Mouse (Mus musculus) liver, embryonic 12.5 days (tissue): ENCODE data around the gene Serpinb6b. TPM values are rescaled to one million over a fixed set of nuclear protein-coding genes. Genes with fewer than 3 reads are reported as not detected.
"Not testable (repeated sequence)": the region's sequence is repeated elsewhere in the genome, so short reads cannot be mapped to it uniquely, and the experiment has no call there.

Experiments
- ATAC-seq: fragments of 200-750 bp; cut with Nextera tagmentation; 2 replicates; pipeline ENCODE4 v1.8.0; 2017; ENCODE audit warnings: moderate number of reproducible peaks, mild to moderate bottlenecking, moderate library complexity
- H3K27ac ChIP-seq: fragments of 300-500 bp; sonication (generic); 2 replicates; pipeline ENCODE4 v1.5.1; 2016; ENCODE audit warnings: mild to moderate bottlenecking
- H3K27me3 ChIP-seq: fragments of 300-500 bp; sonication (generic); replicated peaks from 2 replicates; pipeline ENCODE4 v1.6.1; 2016; ENCODE audit warnings: mild to moderate bottlenecking, moderate library complexity
- H3K36me3 ChIP-seq: fragments of 300-500 bp; sonication (generic); 2 replicates; pipeline ENCODE4 v1.6.1; 2016; ENCODE audit warnings: mild to moderate bottlenecking, moderate library complexity
- H3K4me1 ChIP-seq: fragments of 300-500 bp; sonication (generic); 2 replicates; pipeline ENCODE4 v1.6.1; 2016
- H3K4me2 ChIP-seq: fragments of 300-500 bp; sonication (generic); 2 replicates; pipeline ENCODE4 v1.6.1; 2016; ENCODE audit warnings: mild to moderate bottlenecking, moderate library complexity
- H3K4me3 ChIP-seq: fragments of 300-500 bp; sonication (generic); 2 replicates; pipeline ENCODE4 v1.5.1; 2016; ENCODE audit warnings: mild to moderate bottlenecking, moderate library complexity
- H3K9ac ChIP-seq: fragments of 300-500 bp; sonication (generic); 2 replicates; pipeline ENCODE4 v1.6.1; 2016; ENCODE audit warnings: mild to moderate bottlenecking, moderate library complexity
- H3K9me3 ChIP-seq: fragments of 300-500 bp; sonication (generic); replicated peaks from 2 replicates; pipeline ENCODE4 v1.6.1; 2016; ENCODE audit warnings: mild to moderate bottlenecking, moderate library complexity
- WGBS: fragments of 180-500 bp; shearing (Covaris S2); methylation state at CpG from one replicate; pipeline ENCODE4 v1.1.7; 2016; ENCODE audit not compliant: insufficient replicate concordance; 5-methylcytosine and 5-hydroxymethylcytosine counted together
- polyA plus RNA-seq: library from polyadenylated mRNA; unstranded; fragments of >200 nt; fragmentation: Nextera tagmentation; extraction: Ambion mirVana; gene quantifications from 2 replicates; pipeline ENCODE4 v1.2.1, GENCODE M21; 2016

Gene Serpinb6b
- 4.2 and 5.2 TPM in 2 replicates for polyA plus RNA-seq

DNA sequence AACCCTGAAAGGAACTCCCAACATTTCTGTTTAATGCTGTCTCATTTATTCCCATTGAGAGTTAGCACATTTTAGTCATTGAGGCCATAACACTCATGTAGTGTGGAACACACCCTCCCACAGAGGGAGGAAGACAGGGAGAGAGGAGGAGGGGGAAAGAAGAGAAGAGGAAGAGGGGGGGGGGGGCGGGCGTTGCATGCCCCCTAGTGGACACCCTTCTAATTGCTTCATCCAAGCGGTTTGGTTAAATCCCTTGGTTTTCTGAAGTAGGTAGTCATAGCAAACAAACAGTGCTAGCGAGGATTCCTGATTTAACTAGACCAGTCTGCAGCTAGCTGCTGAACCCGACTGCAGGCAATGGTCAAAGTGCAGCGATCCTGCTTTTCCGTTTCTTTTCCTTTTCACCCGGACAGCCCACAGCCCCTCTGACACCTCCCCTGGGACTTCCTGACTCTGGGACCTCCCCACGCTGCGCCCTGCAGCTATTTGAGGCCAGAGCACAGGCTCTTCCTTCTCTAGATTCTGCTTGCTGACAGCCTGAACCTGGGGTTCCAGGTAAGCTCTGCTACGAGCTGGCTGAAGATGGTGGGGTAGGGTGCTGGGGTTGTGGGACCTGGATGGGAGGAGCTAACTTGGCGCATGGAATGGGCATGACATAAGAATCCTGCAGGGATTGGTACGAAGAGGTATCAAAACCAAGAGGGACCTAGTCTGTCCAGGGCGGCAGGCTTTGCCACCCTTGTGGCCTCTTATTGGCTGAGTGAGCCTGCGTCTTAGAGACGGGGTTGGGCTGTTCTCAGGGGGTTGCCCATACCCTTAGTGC is at the start of gene Serpinb6b:
TSS of gene Serpinb6b (plus strand) at position 221 of the 823 bp plus-strand sequence.
- H3K27ac ChIP-seq = peak within 1 kb of the TSS; percentile 77
- no peaks in the 10 kb centered on the region for H3K9me3 ChIP-seq
- peaks cover 62% of the 10 kb centered on the region for H3K4me1 ChIP-seq
- peak within 1 kb of the TSS; percentile 48 for H3K4me3 ChIP-seq
- H3K36me3 ChIP-seq = no peaks in the 10 kb centered on the region
- ATAC-seq = peak; percentile 17; the same call in 1 of the 2 replicates
- no peaks in the 10 kb centered on the region for H3K27me3 ChIP-seq
- H3K4me2 ChIP-seq = peak within 1 kb of the TSS; percentile 75
- H3K9ac ChIP-seq = peak within 1 kb of the TSS; percentile 67
- 17% methylated on average over 16 of the region's 16 CpGs for WGBS

DNA sequence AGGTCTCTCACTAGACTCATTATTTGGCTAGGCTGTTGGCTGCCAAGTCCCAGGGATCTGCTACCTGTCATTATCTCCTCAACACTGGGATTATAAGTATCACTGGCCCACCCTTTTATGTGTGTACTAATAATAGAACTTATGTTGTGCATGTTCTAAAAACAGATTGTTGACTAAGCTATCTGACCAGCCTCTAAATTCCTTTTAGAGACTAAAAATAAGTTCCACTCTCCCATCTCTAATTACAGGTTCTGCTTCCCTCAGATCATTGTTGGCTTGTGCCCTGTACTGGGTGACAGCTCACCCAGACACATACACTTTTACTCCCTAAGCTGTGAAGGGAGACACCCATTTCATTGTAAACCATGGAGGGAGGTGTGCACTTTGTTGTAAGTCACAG is 42.4 kb upstream of the Serpinb6b start:
- no peak for ATAC-seq

DNA sequence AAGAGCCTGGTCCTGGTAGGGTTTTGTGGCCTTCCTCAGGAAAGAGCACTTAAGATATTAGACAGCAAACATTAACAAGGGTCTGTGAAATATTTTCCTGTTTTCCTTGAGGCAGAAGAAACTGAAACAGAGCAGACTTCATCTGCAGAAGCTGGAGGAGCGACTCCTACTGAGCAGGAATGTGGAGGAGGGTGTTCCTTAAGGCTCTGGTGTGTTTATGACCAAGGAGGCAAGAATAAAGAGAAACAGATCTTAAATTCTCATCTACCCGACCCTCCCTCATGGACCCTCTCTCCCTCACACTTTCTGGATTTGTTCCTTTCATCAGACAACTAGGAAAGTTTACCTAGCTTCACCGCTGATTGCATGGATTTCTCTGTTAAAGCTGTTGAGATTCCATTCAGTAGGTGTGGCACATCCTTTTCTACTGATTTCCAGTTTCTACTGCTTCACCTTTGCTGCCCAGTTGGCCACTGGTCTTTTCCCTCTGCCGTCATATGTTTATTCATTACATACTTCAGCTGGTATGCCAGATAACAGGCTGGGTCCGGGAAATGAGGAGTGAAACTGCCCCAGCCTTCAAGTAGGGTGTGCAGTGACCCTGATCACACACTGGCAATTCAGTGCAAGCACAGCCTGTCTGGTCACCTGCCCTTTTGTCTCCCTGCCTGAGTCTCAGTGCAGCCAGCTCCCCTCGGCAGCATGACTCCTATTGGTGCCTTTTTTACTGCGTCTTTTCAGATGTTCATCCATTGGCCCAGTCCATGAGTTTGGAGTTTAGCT is 40.2 kb upstream of the Serpinb6b start:
- Histone ChIP-seq H3K27ac (no peak overlapping the region), H3K4me2 (no peak overlapping the region)
- no peak for ATAC-seq

More for the DNA sequence above, 42.4 kb upstream of the Serpinb6b start:
- Histone ChIP-seq H3K27ac (no peak overlapping the region), H3K4me3 (no peak overlapping the region), H3K9ac (no peak overlapping the region), H3K4me1 (peaks cover 6% of the 10 kb centered on the region; the same call in 1 of the 2 replicates), H3K9me3 (no peaks in the 10 kb centered on the region), H3K36me3 (no peaks in the 10 kb centered on the region), H3K4me2 (no peak overlapping the region), H3K27me3 (no peaks in the 10 kb centered on the region)

GRCm38 (mm10) chr13:32926661-32927060 is 38.3 kb upstream of the Serpinb6b start:
- ATAC-seq = no peak

More for the DNA sequence above, 40.2 kb upstream of the Serpinb6b start:
- Histone ChIP-seq H3K9ac (no peak overlapping the region), H3K9me3 (no peaks in the 10 kb centered on the region), H3K36me3 (no peaks in the 10 kb centered on the region), H3K27me3 (no peaks in the 10 kb centered on the region), H3K4me3 (no peak overlapping the region), H3K4me1 (peaks cover 6% of the 10 kb centered on the region; the same call in 1 of the 2 replicates)
- WGBS = 47% methylated on average over 7 of the region's 7 CpGs

GRCm38 (mm10) chr13:32927241-32927640 is 37.8 kb upstream of the Serpinb6b start:
- Histone ChIP-seq H3K4me1 (peaks cover 6% of the 10 kb centered on the region; the same call in 1 of the 2 replicates), H3K4me2 (no peak overlapping the region), H3K9ac (no peak overlapping the region), H3K36me3 (no peaks in the 10 kb centered on the region), H3K9me3 (no peaks in the 10 kb centered on the region), H3K4me3 (no peak overlapping the region), H3K27ac (no peak overlapping the region), H3K27me3 (no peaks in the 10 kb centered on the region)
- WGBS = 63% methylated on average over 1 of the region's 1 CpGs
- ATAC-seq = no peak

More at GRCm38 (mm10) chr13:32926661-32927060, 38.3 kb upstream of the Serpinb6b start:
- H3K4me1 ChIP-seq = peaks cover 6% of the 10 kb centered on the region; the same call in 1 of the 2 replicates
- no peaks in the 10 kb centered on the region for H3K27me3 ChIP-seq
- no peaks in the 10 kb centered on the region for H3K9me3 ChIP-seq
- H3K27ac ChIP-seq = no peak overlapping the region
- no peak overlapping the region for H3K4me2 ChIP-seq
- 61% methylated on average over 2 of the region's 2 CpGs for WGBS
- H3K36me3 ChIP-seq = no peaks in the 10 kb centered on the region
- H3K4me3 ChIP-seq = no peak overlapping the region
- H3K9ac ChIP-seq = no peak overlapping the region

- Histone ChIP-seq H3K4me3 (no peak overlapping the region), H3K9ac (no peak overlapping the region), H3K4me2 (no peak overlapping the region), H3K27ac (no peak overlapping the region), H3K4me1 (peaks cover 6% of the 10 kb centered on the region; the same call in 1 of the 2 replicates), H3K27me3 (no peaks in the 10 kb centered on the region), H3K36me3 (no peaks in the 10 kb centered on the region), H3K9me3 (no peaks in the 10 kb centered on the region)
- ATAC-seq = no peak
- 38% methylated on average over 2 of the region's 2 CpGs for WGBS
These were observed 35.8 kb upstream of the Serpinb6b start for GRCm38 (mm10) chr13:32929107-32929750.

DNA sequence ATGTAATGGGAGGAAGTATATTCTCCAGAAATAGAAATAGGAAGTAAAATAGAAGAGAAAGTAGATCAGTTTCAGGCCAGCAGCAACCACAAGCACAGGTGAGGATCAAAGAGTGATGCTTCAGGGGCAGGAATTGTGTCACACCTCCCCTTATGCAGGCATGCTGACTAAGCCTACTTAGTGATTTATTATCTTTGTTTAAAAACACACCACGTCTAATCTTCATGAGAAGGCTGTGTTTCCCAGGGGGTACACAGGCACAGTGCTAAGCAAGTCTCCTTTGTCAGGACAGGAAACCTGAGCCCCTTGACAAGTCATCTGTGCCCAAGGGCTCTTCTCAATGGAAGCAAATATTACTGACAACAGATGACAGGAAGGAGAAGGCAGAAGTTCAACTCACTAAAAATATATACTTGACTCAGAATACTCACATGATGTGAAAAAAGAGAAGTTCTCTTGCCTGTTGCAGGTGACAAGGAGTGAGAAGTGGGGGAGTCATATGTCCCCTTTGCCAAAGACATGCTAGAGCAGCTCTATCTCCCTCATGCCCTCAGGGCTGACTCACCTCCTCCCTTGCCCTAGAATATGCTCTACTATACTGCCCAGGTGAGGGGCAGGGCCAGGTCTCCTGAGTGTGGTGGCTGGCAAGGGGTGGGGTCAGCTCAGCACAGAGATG is 30.2 kb upstream of the Serpinb6b start:
- 0% methylated on average over 1 of the region's 1 CpGs for WGBS
- no peak for ATAC-seq

GRCm38 (mm10) chr13:32938275-32938674 is 26.7 kb upstream of the Serpinb6b start:
- WGBS = 58% methylated on average over 4 of the region's 4 CpGs
- H3K36me3 ChIP-seq, H3K27me3 ChIP-seq, ATAC-seq, H3K9me3 ChIP-seq, H3K27ac ChIP-seq, H3K4me2 ChIP-seq, H3K4me1 ChIP-seq, H3K9ac ChIP-seq, H3K4me3 ChIP-seq: not testable (repeated sequence)

More for the DNA sequence above, 30.2 kb upstream of the Serpinb6b start:
- no peak overlapping the region for H3K4me2 ChIP-seq
- H3K9me3 ChIP-seq = no peaks in the 10 kb centered on the region
- H3K27ac ChIP-seq = no peak overlapping the region
- no peak overlapping the region for H3K9ac ChIP-seq
- H3K4me3 ChIP-seq = no peak overlapping the region
- no peaks in the 10 kb centered on the region for H3K27me3 ChIP-seq
- no peaks in the 10 kb centered on the region for H3K4me1 ChIP-seq
- no peaks in the 10 kb centered on the region for H3K36me3 ChIP-seq

DNA sequence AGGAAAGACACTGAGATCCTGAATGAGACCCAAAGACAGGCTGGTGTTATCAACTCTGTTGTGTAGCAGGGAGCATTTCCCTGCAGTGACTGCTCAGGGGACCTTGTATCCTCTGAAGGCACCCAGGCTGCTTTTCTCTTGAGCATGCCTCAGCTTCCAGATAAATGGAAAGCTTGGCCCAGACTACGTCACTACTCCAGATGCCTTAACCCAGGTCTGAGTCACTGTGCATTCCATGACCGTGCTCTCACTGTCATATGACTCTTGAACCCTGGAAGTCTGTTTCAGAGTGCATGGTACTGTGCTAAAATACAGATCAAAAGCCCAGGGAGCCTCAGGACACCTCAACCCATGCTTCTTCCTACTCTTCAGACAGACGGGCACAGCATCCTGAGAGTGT is 25.8 kb upstream of the Serpinb6b start:
- H3K4me3 ChIP-seq, H3K36me3 ChIP-seq, H3K4me2 ChIP-seq, H3K9me3 ChIP-seq, ATAC-seq, H3K27me3 ChIP-seq, H3K9ac ChIP-seq, H3K4me1 ChIP-seq, H3K27ac ChIP-seq: not testable (repeated sequence)
- WGBS = 52% methylated on average over 3 of the region's 3 CpGs

DNA sequence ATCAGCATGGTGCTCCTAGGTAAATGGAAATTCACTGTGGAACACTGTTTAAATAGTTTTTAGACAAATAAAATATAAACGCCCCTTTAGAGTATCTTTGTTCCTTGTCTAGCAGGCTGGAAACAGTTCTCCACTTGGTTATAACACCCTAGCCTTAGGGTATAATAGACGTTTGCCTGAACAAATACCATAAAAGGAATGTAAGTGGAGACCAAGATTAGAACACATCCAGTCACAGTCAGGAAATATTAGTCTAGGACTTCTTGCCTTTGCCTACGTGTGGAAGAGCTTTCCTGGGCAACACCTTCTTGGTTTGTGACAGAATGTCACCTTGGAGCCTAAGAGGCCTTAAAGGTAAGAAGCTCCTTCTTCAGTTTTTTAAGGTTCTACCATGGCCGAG is 8.5 kb upstream of the Serpinb6b start:
- Histone ChIP-seq H3K27me3 (no peaks in the 10 kb centered on the region), H3K9ac (no peak overlapping the region), H3K27ac (no peak overlapping the region), H3K4me2 (no peak overlapping the region), H3K4me1 (no peaks in the 10 kb centered on the region), H3K9me3 (no peaks in the 10 kb centered on the region), H3K4me3 (no peak overlapping the region), H3K36me3 (no peaks in the 10 kb centered on the region)
- 50% methylated on average over 4 of the region's 4 CpGs for WGBS
- no peak for ATAC-seq

- H3K27ac ChIP-seq = no peak overlapping the region
- no peak overlapping the region for H3K9ac ChIP-seq
- H3K4me2 ChIP-seq = no peak overlapping the region
- peaks cover 4% of the 10 kb centered on the region for H3K4me1 ChIP-seq
- no peak for ATAC-seq
- no peaks in the 10 kb centered on the region for H3K27me3 ChIP-seq
- no peaks in the 10 kb centered on the region for H3K36me3 ChIP-seq
- no peak overlapping the region for H3K4me3 ChIP-seq
- 62% methylated on average over 4 of the region's 4 CpGs for WGBS
- H3K9me3 ChIP-seq = no peaks in the 10 kb centered on the region
These were observed 7.1 kb upstream of the Serpinb6b start for GRCm38 (mm10) chr13:32957917-32958316.
